Mouse (Mus musculus): ENCODE measurements around the gene Th.

Th gene

DNA sequence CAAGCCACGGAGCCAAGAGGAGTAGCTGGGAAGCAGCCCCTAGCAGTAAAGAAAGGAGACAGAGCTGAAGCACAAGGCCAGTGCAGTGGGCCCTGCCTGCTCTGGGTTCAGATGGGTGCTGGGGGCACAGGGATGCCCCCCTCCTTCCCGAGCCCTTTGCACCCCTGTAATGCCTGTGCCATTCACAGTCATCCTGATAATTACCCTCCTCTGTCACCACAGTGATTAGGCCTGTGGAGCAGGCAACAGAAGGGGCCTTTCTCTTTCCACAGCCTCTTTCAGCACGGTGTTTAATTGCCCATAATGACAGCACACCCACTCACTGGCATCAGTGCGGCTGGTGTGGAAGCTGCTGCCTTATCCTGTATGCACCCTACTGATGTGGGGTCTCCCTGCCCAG is 28.0 kb downstream of the Th start:
- in situ Hi-C loops (cut with MboI): loop anchor here (25.0 kb wide), 1 partner anchor 184 kb away; the partner anchor contains the start of gene Trpm5

DNA sequence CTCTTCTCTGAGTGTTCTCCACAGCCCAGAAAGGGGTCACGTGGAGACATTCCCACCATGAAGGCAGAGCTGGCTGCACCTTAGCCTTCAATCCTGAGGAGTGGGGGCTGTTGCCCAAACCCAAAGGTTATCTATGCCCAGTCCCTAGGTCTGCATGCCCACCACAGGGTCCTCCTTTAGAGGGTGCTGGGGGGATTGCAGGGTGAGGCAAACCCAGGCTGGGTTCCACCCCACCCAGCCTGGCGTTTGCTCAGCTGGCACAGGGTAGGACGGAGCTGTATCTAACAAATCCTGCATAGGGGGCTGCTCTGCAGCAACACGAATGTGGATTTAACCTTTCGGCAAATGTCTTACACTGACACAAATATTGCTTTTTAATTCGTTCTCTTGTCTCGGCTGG is 29.2 kb downstream of the Th start:
- in situ Hi-C loops (cut with MboI): loop anchor here (25.0 kb wide), 1 partner anchor 186 kb away; the partner anchor contains the start of gene Trpm5

- in situ Hi-C loops (cut with MboI): loop anchor here (25.0 kb wide), 1 partner anchor 187 kb away; the partner anchor contains the start of gene Trpm5
Observed at GRCm38 (mm10) chr7:142899872-142900271, 31.1 kb downstream of the Th start.

GRCm38 (mm10) chr7:142897471-142897870 is 33.5 kb downstream of the Th start:
- in situ Hi-C loops (cut with MboI): no loop called here

- in situ Hi-C loops (cut with MboI): no loop called here
Observed at GRCm38 (mm10) chr7:142895901-142896665, 34.8 kb downstream of the Th start.

GRCm38 (mm10) chr7:142895223-142895840 is 35.6 kb downstream of the Th start:
- in situ Hi-C loops (cut with MboI): no loop called here

DNA sequence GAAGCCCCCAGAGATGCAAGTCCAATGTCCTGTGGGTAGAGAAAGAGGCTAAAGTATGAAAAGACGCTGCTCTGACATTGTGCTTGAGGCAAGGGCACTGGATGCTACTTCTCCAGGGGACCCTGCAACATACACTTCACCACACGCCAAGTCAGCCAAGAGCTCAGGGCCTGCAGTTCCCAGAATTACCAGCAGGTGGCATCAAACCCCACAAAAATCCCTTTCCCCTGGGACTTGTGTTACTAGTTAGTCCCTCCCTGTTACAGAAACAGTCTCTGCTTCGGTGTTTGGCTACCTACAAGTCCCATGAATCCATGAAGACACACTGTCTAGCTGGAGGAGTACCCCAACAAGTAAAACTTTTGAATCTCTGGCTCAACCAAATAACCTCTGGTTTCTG is 36.3 kb downstream of the Th start:
- in situ Hi-C loops (cut with MboI): no loop called here

- in situ Hi-C loops (cut with MboI): no loop called here
Observed at GRCm38 (mm10) chr7:142893721-142894639, 36.9 kb downstream of the Th start.

- in situ Hi-C loops (cut with MboI): no loop called here
Observed at GRCm38 (mm10) chr7:142893296-142893695, 37.6 kb downstream of the Th start.

DNA sequence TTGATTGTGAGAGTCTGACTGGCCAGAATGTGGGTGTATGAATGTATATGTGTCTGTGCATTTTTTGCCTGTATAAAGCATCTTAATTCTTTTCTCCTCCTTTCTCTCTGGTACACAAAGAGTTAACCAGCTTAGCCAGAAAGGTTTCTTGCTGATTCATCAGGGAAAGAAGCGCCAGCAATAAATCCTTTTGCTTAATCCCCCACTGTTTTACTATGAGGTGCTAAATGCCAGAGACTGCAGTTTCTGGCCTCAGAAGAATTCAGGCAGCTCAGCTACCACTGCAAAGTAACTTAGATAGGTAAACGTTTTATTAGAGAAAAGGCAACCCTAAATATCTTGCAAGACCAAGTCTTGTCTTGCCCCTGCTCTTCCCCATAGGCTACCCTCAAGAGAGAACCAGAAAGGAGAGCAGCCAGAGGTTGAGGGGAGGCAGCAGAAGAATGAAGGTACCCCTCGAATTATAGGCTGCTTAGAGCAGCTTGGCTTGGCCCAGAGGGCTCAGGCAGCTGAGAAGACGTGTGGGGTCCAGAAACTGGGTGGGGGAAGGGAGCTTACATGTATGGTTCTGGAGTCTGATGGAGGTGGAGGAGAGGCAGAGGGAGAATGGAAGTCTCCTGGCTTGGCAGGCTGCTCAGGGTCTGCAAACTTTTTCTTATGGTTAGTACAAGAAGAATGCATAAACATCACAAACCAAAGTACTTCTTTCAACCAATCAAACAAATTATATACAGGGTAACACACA is 61.3 kb downstream of the Th start:
- in situ Hi-C loops (cut with MboI): no loop called here

- in situ Hi-C loops (cut with MboI): no loop called here
Observed at GRCm38 (mm10) chr7:142850681-142851080, 80.2 kb downstream of the Th start.

Measured in mature B cell (primary cell).